ENCODE assay signal across 8 mouse cellular contexts in the genomic region with DNA sequence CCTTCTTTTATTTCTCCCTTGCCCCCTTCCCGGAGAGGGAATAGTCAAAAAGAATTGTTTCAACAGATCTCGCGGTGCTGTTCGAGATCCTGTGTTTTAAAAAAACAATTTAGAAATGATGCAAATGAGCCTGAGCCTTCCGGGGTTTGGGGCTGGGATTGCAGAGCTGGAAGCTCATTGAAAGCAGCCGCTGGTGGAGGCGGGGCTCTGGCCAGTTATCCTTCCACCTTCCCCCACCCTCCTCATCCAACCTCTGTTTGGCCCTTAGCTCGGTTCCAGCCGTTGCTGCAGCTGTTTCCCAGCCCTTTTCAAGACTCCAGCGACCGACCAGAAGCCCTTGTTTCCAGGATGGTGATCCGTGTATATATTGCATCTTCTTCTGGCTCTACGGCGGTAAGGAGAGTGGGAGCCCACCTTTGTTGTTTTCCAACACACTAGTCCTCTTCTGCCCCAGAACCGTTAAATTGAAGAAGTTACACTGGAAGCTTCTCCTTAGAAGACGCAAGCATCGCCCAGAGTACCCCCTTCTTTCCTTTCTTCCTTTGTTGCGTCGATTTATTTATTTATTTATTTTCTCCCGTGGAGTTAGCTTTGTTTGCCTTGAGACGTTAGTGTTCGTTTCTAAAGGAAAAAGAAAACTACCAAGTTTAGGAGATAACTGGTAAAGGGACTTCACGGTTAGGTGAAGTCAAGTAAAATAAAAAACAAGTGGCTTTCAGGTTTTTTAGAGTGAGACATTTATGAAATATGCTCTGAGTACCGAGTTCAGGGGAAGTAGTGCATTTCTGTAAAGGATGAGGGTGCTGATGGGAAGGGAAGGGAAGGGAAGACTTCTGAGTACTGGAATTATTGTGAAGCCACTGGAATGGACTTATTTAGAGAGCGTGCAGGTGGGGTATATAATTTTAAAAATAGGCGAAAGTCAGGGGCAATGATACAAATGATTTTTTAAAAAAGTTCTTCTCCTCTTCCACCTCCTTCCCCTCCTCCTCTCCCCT. TPM values are rescaled to one million over a fixed set of nuclear protein-coding genes. Genes with fewer than 3 reads are reported as not detected.
DNase-seq lines count a peak whose midpoint lies in the region; ATAC-seq and TF ChIP-seq lines count a peak whose summit lies in the region.

Gene Sh3bgrl (plus strand): TSS at position 121 of the 998 bp plus-strand sequence.

- peak within 1 kb of the TSS; percentile 97 for H3K27ac ChIP-seq in bone marrow macrophage, adult 2 months (ENCODE audit: insufficient read depth, low read depth, low read length)
- peak within 1 kb of the TSS; percentile 99 for H3K27ac ChIP-seq in embryonic fibroblast, embryonic 13.5 days (ENCODE audit: insufficient read depth, low read length)
- H3K27ac ChIP-seq in kidney, embryonic 14.5 days (ENCODE audit: low read depth, low read length): peak within 1 kb of the TSS; percentile 83
- peak within 1 kb of the TSS; percentile 96 for H3K27ac ChIP-seq in liver, adult 2 months (replicated peaks; ENCODE audit: insufficient read depth, low read depth, low read length)

- no peaks in the 10 kb centered on the region for H3K36me3 ChIP-seq in C2C12 (ENCODE audit: control insufficient read depth, insufficient read depth)
- no peaks in the 10 kb centered on the region for H3K36me3 ChIP-seq in kidney, embryonic 14.5 days (ENCODE audit: control insufficient read depth, insufficient read depth, low read length)
- H3K36me3 ChIP-seq in liver, adult 2 months (ENCODE audit: control insufficient read depth, insufficient read depth, low read length): no peaks in the 10 kb centered on the region
- H3K36me3 ChIP-seq in splenic B cell, adult 2 months (ENCODE audit: control insufficient read depth, insufficient read depth, low read length, poor library complexity, severe bottlenecking): no peaks in the 10 kb centered on the region

- peaks cover 51% of the 10 kb centered on the region for H3K79me2 ChIP-seq in C2C12 (ENCODE audit: control insufficient read depth, insufficient read depth)
- peaks cover 2% of the 10 kb centered on the region; the same call in 1 of the 2 replicates for H3K79me2 ChIP-seq in liver, adult 2 months (ENCODE audit: control insufficient read depth, insufficient read depth, low read length)

- no peaks in the 10 kb centered on the region for H3K27me3 ChIP-seq in C2C12 (ENCODE audit: control insufficient read depth, insufficient read depth, insufficient read length)
- H3K27me3 ChIP-seq in kidney, embryonic 14.5 days (ENCODE audit: control insufficient read depth, insufficient read depth, low read length): no peaks in the 10 kb centered on the region
- no peaks in the 10 kb centered on the region for H3K27me3 ChIP-seq in liver, adult 2 months (ENCODE audit: control insufficient read depth, insufficient read depth, low read length)
- no peaks in the 10 kb centered on the region for H3K27me3 ChIP-seq in splenic B cell, adult 2 months (ENCODE audit: control insufficient read depth, insufficient read depth, low read length, poor library complexity, severe bottlenecking)

- no peaks in the 10 kb centered on the region for H3K4me1 ChIP-seq in bone marrow macrophage, adult 2 months (ENCODE audit: control insufficient read depth, insufficient read depth, low read length)
- H3K4me1 ChIP-seq in embryonic fibroblast, embryonic 13.5 days (ENCODE audit: control insufficient read depth, insufficient read depth, low read length): no peaks in the 10 kb centered on the region
- no peaks in the 10 kb centered on the region for H3K4me1 ChIP-seq in kidney, embryonic 14.5 days (ENCODE audit: control insufficient read depth, insufficient read depth, low read length)
- H3K4me1 ChIP-seq in liver, adult 2 months (ENCODE audit: control insufficient read depth, insufficient read depth, low read length): peaks cover 3% of the 10 kb centered on the region; the same call in 1 of the 2 replicates

- TF ChIP-seq POLR2A in bone marrow macrophage, adult 2 months (IDR thresholded peaks at IDR 0.05; ENCODE audit: borderline replicate concordance, low read depth, low read length): no peak
- peak; percentile 87 for TF ChIP-seq POLR2A in embryonic fibroblast, embryonic 13.5 days (IDR thresholded peaks at IDR 0.05; ENCODE audit: low read depth, low read length)
- 0 out of 2 replicates have a peak, but pooled peaks have one; percentile 39 for TF ChIP-seq POLR2A in liver, adult 2 months (IDR thresholded peaks at IDR 0.05; ENCODE audit: extremely low read depth, insufficient read depth, low read length)

- H3K4me2 ChIP-seq in kidney, embryonic 14.5 days (replicated peaks; ENCODE audit: low read depth, low read length): peak within 1 kb of the TSS; percentile 42

- peak within 1 kb of the TSS; percentile 54 for H3K9ac ChIP-seq in kidney, embryonic 14.5 days (ENCODE audit: low read depth, low read length)
- H3K9ac ChIP-seq in liver, adult 2 months (ENCODE audit: low read depth, low read length): peak within 1 kb of the TSS; percentile 89

- ATAC-seq in kidney, embryonic 14.5 days (ENCODE audit: low FRiP score, low TSS enrichment): peak; percentile 99
- ATAC-seq in monocyte, adult 5-6 weeks (replicated peaks; ENCODE audit: insufficient number of reproducible peaks, low FRiP score, low TSS enrichment, poor library complexity, severe bottlenecking): peak; percentile 97

- H3ac ChIP-seq in C2C12 (ENCODE audit: control insufficient read depth, insufficient read length, low read depth): peak within 1 kb of the TSS; percentile 62

- 21% methylated on average over 26 of the region's 26 CpGs for WGBS in kidney, embryonic 14.5 days
- WGBS in liver, adult 2 months: under 1% methylated on average over 26 of the region's 26 CpGs

- no peak for TF ChIP-seq CTCF in C2C12 (IDR thresholded peaks at IDR 0.05; ENCODE audit: control insufficient read depth, insufficient read depth, insufficient read length)
- no peak for TF ChIP-seq CTCF in bone marrow macrophage, adult 2 months (IDR thresholded peaks at IDR 0.05; ENCODE audit: low read depth, low read length)
- no peak for TF ChIP-seq CTCF in embryonic fibroblast, embryonic 13.5 days (IDR thresholded peaks at IDR 0.05; ENCODE audit: borderline replicate concordance, insufficient read depth, low read length)
- no peak for TF ChIP-seq CTCF in liver, adult 2 months (IDR thresholded peaks at IDR 0.05; ENCODE audit: low read depth, low read length)

- no peaks in the 10 kb centered on the region for H3K9me3 ChIP-seq in kidney, embryonic 14.5 days (ENCODE audit: control insufficient read depth, low read length)

- peaks cover 41% of the 10 kb centered on the region for H3K79me3 ChIP-seq in C2C12 (ENCODE audit: low read depth)

- DNase-seq in heart, adult 9 months (ENCODE audit: low spot score in 2 of 2): peak; percentile 84 to 85
- DNase-seq in liver, adult 2 months (ENCODE audit: extremely low read depth, low read depth, low spot score): peak; percentile 80
- peak; percentile 63 for DNase-seq in splenic B cell, adult 2 months (ENCODE audit: low read depth, low spot score)

- peak within 1 kb of the TSS; percentile 45 for H3K4me3 ChIP-seq in C2C12 (ENCODE audit: insufficient read depth, poor library complexity, severe bottlenecking)
- peak within 1 kb of the TSS; percentile 94 for H3K4me3 ChIP-seq in bone marrow macrophage, adult 2 months (ENCODE audit: insufficient read depth, low read length)
- peak within 1 kb of the TSS; percentile 88 for H3K4me3 ChIP-seq in embryonic fibroblast, embryonic 13.5 days (ENCODE audit: insufficient read depth, low read length)
- peak within 1 kb of the TSS; percentile 51 for H3K4me3 ChIP-seq in kidney, embryonic 14.5 days (ENCODE audit: low read length)
- H3K4me3 ChIP-seq in liver, adult 2 months (ENCODE audit: insufficient read depth, low read depth, low read length): peak within 1 kb of the TSS; percentile 94

TF ChIP-seq in C2C12, 6 proteins besides CTCF, POLR2A, EP300 and RAD21:
- TF ChIP-seq CEBPB (IDR thresholded peaks at IDR 0.05; ENCODE audit: low read depth) (peak; percentile 4), MYOG (IDR thresholded peaks at IDR 0.05; ENCODE audit: control insufficient read depth, extremely low read depth, insufficient read length) (no peak), MAX (IDR thresholded peaks at IDR 0.05) (no peak)

RNA-seq across cellular contexts. Expression of gene Sh3bgrl, which starts in this region (rescaled TPM):
- polyA plus RNA-seq in C2C12 (2012; fragmentation: generic; extraction: Trizol): 24.1 TPM
- 340 and 347 TPM in 2 replicates for polyA plus RNA-seq in bone marrow macrophage, adult 2 months (2012; ENCODE audit: insufficient read depth, insufficient read length, missing spikeins)
- polyA plus RNA-seq in embryonic fibroblast, embryonic 13.5 days (2011; ENCODE audit: insufficient read length, low read depth, missing spikeins): 332 and 399 TPM in 2 replicates
- 145 and 169 TPM in 2 replicates for polyA plus RNA-seq in kidney, embryonic 14.5 days (2014; fragmentation: Nextera tagmentation; extraction: Ambion mirVana)
- 68.3 and 80.6 TPM in 2 replicates for total RNA-seq in liver, adult 2 months (2014; rRNA removed)
- 9.0 and 10.7 TPM in 2 replicates for polyA plus RNA-seq in liver, adult 2 months (2012; rRNA removed)
- total RNA-seq in monocyte, adult 5-6 weeks (2017): 159 to 278 TPM (median 277 TPM) in 3 replicates

Comparison
In these comparisons a context has a peak if more than half of its experiments do, and no peak if none do; other contexts are left out.
1. Peak in every context shown above with its lines: DNase-seq, ATAC-seq, H3K4me3 ChIP-seq and H3K27ac ChIP-seq.